Mouse (Mus musculus) kidney, embryonic 16.5 days (tissue): ENCODE data around the gene Tesk2. TPM values are rescaled to one million over a fixed set of nuclear protein-coding genes. Genes with fewer than 3 reads are reported as not detected.

Experiments
- ATAC-seq: fragments of 200-750 bp; cut with Nextera tagmentation; 2 replicates; pipeline ENCODE4 v1.8.0; 2017; ENCODE audit warnings: moderate TSS enrichment; ENCODE audit not compliant: low FRiP score, low TSS enrichment
- H3K27ac ChIP-seq: fragments of 300-500 bp; sonication (generic); 2 replicates; pipeline ENCODE4 v1.5.1; 2014; ENCODE audit warnings: low read length
- H3K27me3 ChIP-seq: fragments of 300-500 bp; sonication (generic); 2 replicates; pipeline ENCODE4 v1.6.1; 2014; ENCODE audit warnings: low read length, control low read depth, mixed read lengths; ENCODE audit not compliant: insufficient read depth
- H3K36me3 ChIP-seq: fragments of 300-500 bp; sonication (generic); 2 replicates; pipeline ENCODE4 v1.6.1; 2014; ENCODE audit warnings: low read length, control low read depth, mixed read lengths; ENCODE audit not compliant: insufficient read depth
- H3K4me1 ChIP-seq: fragments of 300-500 bp; sonication (generic); 2 replicates; pipeline ENCODE4 v1.6.1; 2014; ENCODE audit warnings: low read length, control low read depth, mixed read lengths; ENCODE audit not compliant: insufficient read depth
- H3K4me2 ChIP-seq: fragments of 300-500 bp; sonication (generic); replicated peaks from 2 replicates; pipeline ENCODE4 v1.6.1; 2014; ENCODE audit warnings: low read depth, low read length
- H3K4me3 ChIP-seq: fragments of 300-500 bp; sonication (generic); 2 replicates; pipeline ENCODE4 v1.5.1; 2014; ENCODE audit warnings: mild to moderate bottlenecking, low read length
- H3K9ac ChIP-seq: fragments of 300-500 bp; sonication (generic); replicated peaks from 2 replicates; pipeline ENCODE4 v1.6.1; 2014; ENCODE audit warnings: low read length
- H3K9me3 ChIP-seq: fragments of 300-500 bp; sonication (generic); 2 replicates; pipeline ENCODE4 v1.6.1; 2016; ENCODE audit warnings: low read length, control low read depth
- WGBS: fragments of 180-500 bp; shearing (Covaris S2); extraction: QIAGEN DNeasy Blood & Tissue Kit; methylation state at CpG from one replicate; pipeline ENCODE4 v1.1.7; 2014; 5-methylcytosine and 5-hydroxymethylcytosine counted together
- polyA plus RNA-seq: library from polyadenylated mRNA; unstranded; fragments of >200 nt; fragmentation: Nextera tagmentation; extraction: Ambion mirVana; gene quantifications from 2 replicates; pipeline ENCODE4 v1.2.1, GENCODE M21; 2015

The Tesk2 gene
- polyA plus RNA-seq, 1 experiment from 2014 or later = 9.2 TPM

DNA sequence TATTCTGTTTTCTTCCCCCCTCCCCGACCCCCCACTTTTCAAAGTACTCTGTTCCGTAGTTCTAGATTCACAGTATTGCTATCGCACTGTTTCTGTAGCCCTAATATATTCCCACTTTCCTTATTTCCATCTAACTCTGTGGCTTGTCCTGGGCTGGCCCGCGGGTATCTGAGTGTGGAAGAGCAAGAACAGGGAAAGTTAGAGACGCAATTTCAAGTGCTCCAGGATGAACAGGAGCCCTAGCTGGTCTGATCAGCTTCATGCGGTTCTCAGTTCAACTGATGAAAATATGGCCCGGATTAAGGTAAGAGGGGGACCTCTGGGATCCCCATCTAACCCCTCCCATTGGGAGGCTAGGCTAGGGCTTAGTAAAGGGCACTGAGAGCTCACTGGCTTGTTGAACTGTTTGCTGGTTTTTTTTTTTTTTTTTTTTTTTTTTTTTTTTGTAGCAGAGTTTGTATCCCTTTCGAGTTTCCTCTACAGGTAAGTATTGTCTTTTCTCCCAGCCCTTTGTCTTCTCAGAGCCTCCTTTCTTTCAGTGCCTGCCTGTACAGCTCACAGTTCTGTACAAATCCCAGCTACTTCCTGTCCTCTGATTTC, 11.9 kb upstream of the Tesk2 start:
- 5% methylated on average over 9 of the region's 9 CpGs for WGBS
- ATAC-seq = peak; percentile 25; the same call in 1 of the 2 replicates
- peak overlapping the region; percentile 1; the same call in 1 of the 2 replicates for H3K27ac ChIP-seq

GRCm38 (mm10) chr4:116710154-116710553, 10.6 kb upstream of the Tesk2 start:
- H3K36me3 ChIP-seq = peaks cover 7% of the 10 kb centered on the region; the same call in 1 of the 2 replicates
- no peaks in the 10 kb centered on the region for H3K9me3 ChIP-seq
- 88% methylated on average over 2 of the region's 2 CpGs for WGBS
- no peak overlapping the region for H3K4me3 ChIP-seq
- H3K9ac ChIP-seq = no peak overlapping the region
- H3K4me2 ChIP-seq = no peak overlapping the region
- no peak for ATAC-seq
- H3K27ac ChIP-seq = no peak overlapping the region
- H3K4me1 ChIP-seq = peaks cover 9% of the 10 kb centered on the region
- H3K27me3 ChIP-seq = no peaks in the 10 kb centered on the region

More for the DNA sequence above, 11.9 kb upstream of the Tesk2 start:
- peak overlapping the region; percentile 72 for H3K9ac ChIP-seq
- H3K4me3 ChIP-seq = peak overlapping the region; percentile 77
- H3K4me2 ChIP-seq = peak overlapping the region; percentile 85
- no peaks in the 10 kb centered on the region for H3K27me3 ChIP-seq
- H3K4me1 ChIP-seq = peaks cover 9% of the 10 kb centered on the region
- H3K36me3 ChIP-seq = peaks cover 4% of the 10 kb centered on the region; the same call in 1 of the 2 replicates
- no peaks in the 10 kb centered on the region for H3K9me3 ChIP-seq

GRCm38 (mm10) chr4:116712536-116712935, 8.2 kb upstream of the Tesk2 start:
- Histone ChIP-seq H3K4me1 (peaks cover 9% of the 10 kb centered on the region), H3K36me3 (peaks cover 10% of the 10 kb centered on the region; the same call in 1 of the 2 replicates), H3K27ac (no peak overlapping the region), H3K9ac (no peak overlapping the region), H3K4me2 (no peak overlapping the region), H3K9me3 (no peaks in the 10 kb centered on the region), H3K27me3 (no peaks in the 10 kb centered on the region), H3K4me3 (no peak overlapping the region)
- ATAC-seq = no peak
- 32% methylated on average over 1 of the region's 1 CpGs for WGBS

GRCm38 (mm10) chr4:116719396-116719795, 1.4 kb upstream of the Tesk2 start:
- peaks cover 8% of the 10 kb centered on the region; the same call in 1 of the 2 replicates for H3K36me3 ChIP-seq
- WGBS = 21% methylated on average over 3 of the region's 3 CpGs
- ATAC-seq = no peak

DNA sequence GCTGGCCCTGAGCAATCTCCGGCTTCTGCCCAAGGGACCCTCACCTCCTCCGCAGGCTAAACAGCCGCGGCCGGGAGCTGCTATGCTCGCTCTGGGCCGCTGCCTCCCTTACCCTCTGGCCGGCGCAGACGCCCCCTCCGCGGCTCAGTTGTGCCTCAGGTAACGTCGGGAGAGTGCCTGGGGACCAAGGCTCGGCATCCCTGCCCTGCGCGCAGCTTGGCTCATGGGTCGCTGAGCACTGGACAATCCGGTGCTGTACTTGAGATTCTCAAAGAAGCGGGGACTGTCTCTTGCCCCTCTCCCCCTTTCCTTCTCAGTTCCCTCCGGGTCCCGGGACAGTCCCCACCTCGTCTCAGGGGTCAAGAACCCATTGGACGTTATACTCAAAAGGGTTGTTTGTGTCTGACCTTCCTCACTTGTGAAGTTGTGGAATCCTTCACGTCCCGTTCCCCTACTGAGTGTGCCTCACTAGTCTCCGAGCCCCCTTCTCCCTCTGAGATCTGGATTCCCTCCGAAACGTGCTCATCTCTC, 415 bp downstream of the Tesk2 start:
- Histone ChIP-seq H3K4me3 (peak overlapping the region; percentile 89), H3K9me3 (no peaks in the 10 kb centered on the region), H3K9ac (peak overlapping the region; percentile 86), H3K36me3 (no peaks in the 10 kb centered on the region), H3K27me3 (no peaks in the 10 kb centered on the region), H3K27ac (peak overlapping the region; percentile 87), H3K4me1 (peaks cover 10% of the 10 kb centered on the region; the same call in 1 of the 2 replicates), H3K4me2 (peak overlapping the region; percentile 90)
- WGBS = under 1% methylated on average over 29 of the region's 29 CpGs
- peak; percentile 79 for ATAC-seq

More at GRCm38 (mm10) chr4:116719396-116719795, 1.4 kb upstream of the Tesk2 start:
- Histone ChIP-seq H3K4me3 (no peak overlapping the region), H3K9ac (no peak overlapping the region), H3K27ac (no peak overlapping the region), H3K4me2 (no peak overlapping the region), H3K9me3 (no peaks in the 10 kb centered on the region), H3K4me1 (peaks cover 10% of the 10 kb centered on the region; the same call in 1 of the 2 replicates), H3K27me3 (no peaks in the 10 kb centered on the region)

DNA sequence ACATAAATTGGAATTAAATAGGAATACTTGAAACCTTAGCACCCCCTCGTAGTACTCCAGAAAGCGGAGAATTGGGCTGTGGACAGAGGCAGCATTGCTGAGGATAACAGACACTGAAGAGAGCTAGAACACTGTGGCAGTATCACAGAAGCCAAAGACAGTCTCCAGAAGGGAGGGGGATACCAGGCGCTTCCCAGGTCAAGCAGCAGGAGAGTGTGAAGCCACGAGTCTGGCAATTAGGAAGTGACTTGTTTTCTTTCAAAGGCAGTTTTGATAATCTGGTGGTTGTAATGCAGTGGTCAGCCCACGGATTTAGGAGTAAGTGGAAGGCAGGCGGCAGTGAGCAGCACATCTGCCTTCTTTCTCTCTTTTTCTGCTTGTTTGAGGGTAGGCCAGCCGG, 1.5 kb downstream of the Tesk2 start:
- no peak for ATAC-seq
- H3K4me3 ChIP-seq = no peak overlapping the region

GRCm38 (mm10) chr4:116725444-116725843, 4.7 kb downstream of the Tesk2 start:
- ATAC-seq = no peak
- Histone ChIP-seq H3K4me1 (peaks cover 10% of the 10 kb centered on the region; the same call in 1 of the 2 replicates), H3K9me3 (no peaks in the 10 kb centered on the region), H3K4me2 (no peak overlapping the region), H3K4me3 (no peak overlapping the region), H3K36me3 (no peaks in the 10 kb centered on the region), H3K9ac (no peak overlapping the region), H3K27ac (no peak overlapping the region), H3K27me3 (no peaks in the 10 kb centered on the region)
- 78% methylated on average over 5 of the region's 5 CpGs for WGBS

More for the DNA sequence above, 1.5 kb downstream of the Tesk2 start:
- Histone ChIP-seq H3K9me3 (no peaks in the 10 kb centered on the region), H3K27me3 (no peaks in the 10 kb centered on the region), H3K9ac (peak overlapping the region; percentile 14; the same call in 1 of the 2 replicates), H3K27ac (no peak overlapping the region), H3K4me1 (peaks cover 10% of the 10 kb centered on the region; the same call in 1 of the 2 replicates), H3K36me3 (no peaks in the 10 kb centered on the region), H3K4me2 (peak overlapping the region; percentile 90)
- WGBS = 38% methylated on average over 7 of the region's 7 CpGs

DNA sequence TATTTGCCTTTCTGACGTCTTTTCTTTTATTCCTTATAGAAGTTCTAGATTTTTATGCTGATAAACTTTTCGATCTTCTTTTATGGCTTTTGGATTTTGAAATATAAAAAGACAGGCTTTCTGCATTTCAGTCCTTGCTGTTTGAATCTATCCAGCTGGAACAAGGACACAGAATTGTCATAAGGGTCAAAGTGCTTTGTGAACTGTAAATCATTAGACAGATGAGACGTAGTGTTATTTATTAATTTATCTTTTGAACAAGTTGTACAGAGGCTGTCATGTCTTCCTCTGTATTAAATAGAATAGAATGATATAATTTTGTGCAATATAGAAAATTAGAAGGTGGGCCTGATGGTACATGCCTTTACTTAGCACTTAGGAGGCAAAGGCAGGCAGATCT, 6.7 kb downstream of the Tesk2 start:
- no peaks in the 10 kb centered on the region for H3K36me3 ChIP-seq
- no peak overlapping the region for H3K9ac ChIP-seq
- no peak overlapping the region for H3K4me2 ChIP-seq
- no peak overlapping the region for H3K27ac ChIP-seq
- 61% methylated on average over 3 of the region's 3 CpGs for WGBS
- H3K4me1 ChIP-seq = 0 out of 2 replicates have a peak, but pooled peaks cover 2% of the 10 kb centered on the region
- H3K27me3 ChIP-seq = no peaks in the 10 kb centered on the region
- no peaks in the 10 kb centered on the region for H3K9me3 ChIP-seq
- no peak overlapping the region for H3K4me3 ChIP-seq
- ATAC-seq = no peak

- Histone ChIP-seq H3K27me3 (no peaks in the 10 kb centered on the region), H3K9me3 (no peaks in the 10 kb centered on the region), H3K4me2 (no peak overlapping the region), H3K9ac (no peak overlapping the region), H3K4me1 (no peaks in the 10 kb centered on the region), H3K27ac (no peak overlapping the region), H3K36me3 (no peaks in the 10 kb centered on the region), H3K4me3 (no peak overlapping the region)
- WGBS = 92% methylated on average over 3 of the region's 3 CpGs
- ATAC-seq = no peak
These were observed 8.8 kb downstream of the Tesk2 start for GRCm38 (mm10) chr4:116729532-116729931.

DNA sequence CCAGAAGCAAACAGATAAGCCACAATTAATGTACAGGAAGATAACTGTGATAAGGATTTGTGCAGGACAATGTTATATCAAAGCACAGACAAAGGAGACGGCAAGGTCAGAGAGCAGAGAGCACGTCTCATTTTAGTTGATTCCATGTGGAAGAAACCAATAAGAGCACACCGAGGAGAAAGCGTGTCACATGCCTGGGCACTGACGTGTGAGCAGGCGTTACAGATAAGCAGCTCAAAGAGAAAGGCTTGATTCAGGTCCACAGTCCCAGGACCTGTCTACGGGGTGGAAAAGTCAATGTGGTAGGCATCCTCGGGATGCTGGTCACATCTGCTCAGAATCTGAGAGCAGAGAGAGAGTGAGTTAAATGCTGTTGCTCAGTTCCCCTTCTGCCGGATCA, 10.3 kb downstream of the Tesk2 start:
- H3K4me2 ChIP-seq = no peak overlapping the region

More for the DNA sequence above, 10.3 kb downstream of the Tesk2 start:
- ATAC-seq = no peak
- H3K9me3 ChIP-seq = no peaks in the 10 kb centered on the region
- H3K9ac ChIP-seq = no peak overlapping the region
- H3K4me3 ChIP-seq = no peak overlapping the region
- H3K36me3 ChIP-seq = no peaks in the 10 kb centered on the region
- H3K4me1 ChIP-seq = no peaks in the 10 kb centered on the region
- no peaks in the 10 kb centered on the region for H3K27me3 ChIP-seq
- no peak overlapping the region for H3K27ac ChIP-seq
- 86% methylated on average over 9 of the region's 9 CpGs for WGBS
